Mouse (Mus musculus): Measurements from ENCODE around the gene Chic1. TPM values are rescaled to one million over a fixed set of nuclear protein-coding genes. Genes with fewer than 3 reads are reported as not detected.

Gene Chic1
- polyA plus RNA-seq, 1 experiment from 2014 or later: 7.4 TPM

- ATAC-seq (ENCODE audit: low FRiP score, low read depth): no peak
- H3K9me3 ChIP-seq: no peaks in the 10 kb centered on the region
- no peaks in the 10 kb centered on the region for H3K36me3 ChIP-seq
- H3K27ac ChIP-seq: no peak overlapping the region
- H3K4me3 ChIP-seq: no peak overlapping the region
- WGBS: 21% methylated on average over 3 of the region's 3 CpGs
- peaks cover 3% of the 10 kb centered on the region; the same call in 1 of the 2 replicates for H3K4me1 ChIP-seq
- no peaks in the 10 kb centered on the region; the same call in none of the 2 replicates for H3K27me3 ChIP-seq (replicated peaks)
- H3K4me2 ChIP-seq (replicated peaks): no peak overlapping the region
- no peak overlapping the region for H3K9ac ChIP-seq
Observed at GRCm38 (mm10) chrX:103368650-103369049, 12.4 kb downstream of the Chic1 start.

DNA sequence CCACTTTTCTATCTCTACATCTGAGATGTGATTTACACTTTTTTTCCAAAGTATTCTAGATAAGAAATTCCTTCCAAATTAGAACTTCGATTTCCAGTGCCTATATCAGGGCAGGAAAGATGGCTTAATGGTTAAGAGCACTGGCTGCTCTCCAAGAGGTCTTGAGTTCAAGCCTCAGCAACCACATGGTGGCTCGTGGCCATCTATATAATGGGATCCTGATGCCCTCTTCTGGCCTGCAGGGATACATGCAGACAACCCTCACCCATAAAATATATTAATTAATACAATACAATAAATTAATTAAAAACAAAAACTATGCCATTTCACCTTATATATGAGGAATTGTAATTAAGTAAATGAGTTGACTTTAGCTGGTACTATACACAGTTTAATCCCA is 14.9 kb downstream of the Chic1 start:
- Histone ChIP-seq H3K4me2 (replicated peaks) (no peak overlapping the region), H3K4me3 (no peak overlapping the region), H3K36me3 (no peaks in the 10 kb centered on the region), H3K27ac (no peak overlapping the region), H3K4me1 (peaks cover 3% of the 10 kb centered on the region; the same call in 1 of the 2 replicates), H3K27me3 (replicated peaks) (no peaks in the 10 kb centered on the region; the same call in none of the 2 replicates), H3K9me3 (no peaks in the 10 kb centered on the region), H3K9ac (no peak overlapping the region)
- ATAC-seq (ENCODE audit: low FRiP score, low read depth): no peak
- 80% methylated on average over 2 of the region's 2 CpGs for WGBS

GRCm38 (mm10) chrX:103371627-103372026 is 15.4 kb downstream of the Chic1 start:
- no peaks in the 10 kb centered on the region; the same call in none of the 2 replicates for H3K27me3 ChIP-seq (replicated peaks)
- no peak for ATAC-seq (ENCODE audit: low FRiP score, low read depth)
- 36% methylated on average over 2 of the region's 2 CpGs for WGBS

GRCm38 (mm10) chrX:103374250-103374649 is 18.0 kb downstream of the Chic1 start:
- Histone ChIP-seq H3K9me3 (no peaks in the 10 kb centered on the region), H3K27ac (no peak overlapping the region), H3K4me2 (replicated peaks) (no peak overlapping the region), H3K9ac (no peak overlapping the region), H3K36me3 (no peaks in the 10 kb centered on the region), H3K4me1 (no peaks in the 10 kb centered on the region), H3K27me3 (replicated peaks) (no peaks in the 10 kb centered on the region; the same call in 1 of the 2 replicates), H3K4me3 (no peak overlapping the region)
- ATAC-seq (ENCODE audit: low FRiP score, low read depth): no peak
- 58% methylated on average over 5 of the region's 5 CpGs for WGBS

More at GRCm38 (mm10) chrX:103371627-103372026, 15.4 kb downstream of the Chic1 start:
- peaks cover 3% of the 10 kb centered on the region; the same call in 1 of the 2 replicates for H3K4me1 ChIP-seq
- H3K9me3 ChIP-seq: no peaks in the 10 kb centered on the region
- no peak overlapping the region for H3K4me3 ChIP-seq
- H3K36me3 ChIP-seq: no peaks in the 10 kb centered on the region
- H3K4me2 ChIP-seq (replicated peaks): no peak overlapping the region
- no peak overlapping the region for H3K9ac ChIP-seq
- H3K27ac ChIP-seq: no peak overlapping the region

GRCm38 (mm10) chrX:103384528-103384927 is 28.3 kb downstream of the Chic1 start:
- no peaks in the 10 kb centered on the region for H3K36me3 ChIP-seq
- peaks cover 4% of the 10 kb centered on the region; the same call in 1 of the 2 replicates for H3K27me3 ChIP-seq (replicated peaks)

DNA sequence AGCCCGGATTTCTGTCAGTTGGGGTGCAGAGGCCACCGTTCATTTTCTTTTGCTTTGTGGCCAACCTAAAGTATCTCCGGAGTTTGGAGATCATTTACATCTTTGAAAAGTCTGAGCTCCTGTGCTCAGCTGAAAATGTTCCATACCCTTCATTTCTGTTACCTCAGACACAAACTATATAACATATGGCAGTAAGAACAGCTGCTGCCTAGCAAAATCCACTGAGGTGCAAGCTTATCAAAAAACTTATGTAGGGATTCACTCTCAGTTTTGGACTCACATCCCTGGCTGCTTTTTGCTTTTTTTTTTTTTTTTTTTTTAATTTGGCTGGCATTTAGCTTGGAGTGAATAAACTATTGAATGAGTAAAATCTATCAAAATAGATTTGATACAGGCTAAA is 31.9 kb downstream of the Chic1 start:
- H3K27ac ChIP-seq: no peak overlapping the region
- no peak overlapping the region for H3K4me3 ChIP-seq
- H3K4me2 ChIP-seq (replicated peaks): no peak overlapping the region
- peaks cover 4% of the 10 kb centered on the region; the same call in 1 of the 2 replicates for H3K27me3 ChIP-seq (replicated peaks)
- no peak for ATAC-seq (ENCODE audit: low FRiP score, low read depth)
- WGBS: 80% methylated on average over 3 of the region's 3 CpGs
- H3K9ac ChIP-seq: no peak overlapping the region
- H3K4me1 ChIP-seq: no peaks in the 10 kb centered on the region
- no peaks in the 10 kb centered on the region for H3K9me3 ChIP-seq
- H3K36me3 ChIP-seq: no peaks in the 10 kb centered on the region

More at GRCm38 (mm10) chrX:103384528-103384927, 28.3 kb downstream of the Chic1 start:
- no peak for ATAC-seq (ENCODE audit: low FRiP score, low read depth)
- Histone ChIP-seq H3K9me3 (no peaks in the 10 kb centered on the region), H3K27ac (no peak overlapping the region), H3K4me1 (no peaks in the 10 kb centered on the region), H3K4me2 (replicated peaks) (no peak overlapping the region), H3K9ac (no peak overlapping the region), H3K4me3 (no peak overlapping the region)
- 78% methylated on average over 3 of the region's 3 CpGs for WGBS

DNA sequence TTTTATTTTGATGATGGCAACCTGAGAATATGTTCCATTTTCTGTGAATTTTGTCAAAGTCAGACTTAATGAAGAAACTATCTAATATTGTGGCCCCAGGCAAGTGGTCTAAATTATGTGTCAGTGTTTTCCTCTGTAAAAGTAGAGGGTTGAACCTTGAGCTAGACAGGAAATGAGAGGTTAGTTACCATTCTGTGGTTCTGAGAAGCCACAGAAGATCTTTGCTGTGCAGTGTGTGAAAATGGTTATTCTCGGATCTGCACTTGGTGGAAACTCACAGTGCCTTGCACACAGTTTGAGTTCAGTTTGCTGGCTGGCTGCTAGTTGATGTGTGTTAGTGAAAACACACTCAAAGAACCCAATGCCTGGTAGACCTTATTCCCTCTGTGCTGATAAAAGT is 37.6 kb downstream of the Chic1 start:
- H3K36me3 ChIP-seq: no peaks in the 10 kb centered on the region
- H3K27me3 ChIP-seq (replicated peaks): no peaks in the 10 kb centered on the region; the same call in 1 of the 2 replicates
- no peaks in the 10 kb centered on the region for H3K4me1 ChIP-seq
- no peak overlapping the region for H3K4me2 ChIP-seq (replicated peaks)
- no peak for ATAC-seq (ENCODE audit: low FRiP score, low read depth)
- H3K9ac ChIP-seq: no peak overlapping the region
- WGBS: 92% methylated on average over 1 of the region's 1 CpGs
- no peak overlapping the region for H3K27ac ChIP-seq
- H3K9me3 ChIP-seq: no peaks in the 10 kb centered on the region
- no peak overlapping the region for H3K4me3 ChIP-seq

DNA sequence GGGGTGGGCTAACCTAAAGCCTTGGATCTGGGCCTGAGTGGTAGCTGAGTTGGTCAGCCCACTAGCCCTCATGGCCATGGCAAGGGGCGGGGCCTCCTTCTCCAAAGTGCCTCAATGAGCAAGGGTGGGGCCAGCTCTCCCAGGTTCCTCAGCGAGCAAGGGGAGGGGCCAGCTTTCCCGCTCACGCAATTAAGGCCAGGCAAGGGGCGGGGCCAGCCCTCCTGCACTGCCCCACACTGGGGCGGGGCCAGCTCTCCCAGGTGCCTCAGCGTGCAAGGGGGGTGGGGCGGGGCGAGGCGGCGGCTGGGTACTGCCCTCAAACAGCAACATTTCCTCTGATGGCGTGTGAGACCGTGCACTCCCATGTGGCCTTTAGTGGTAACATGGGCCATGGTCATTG is 48.7 kb downstream of the Chic1 start:
- Histone ChIP-seq H3K27me3 (replicated peaks) (peaks cover 8% of the 10 kb centered on the region; the same call in 1 of the 2 replicates), H3K9me3 (no peaks in the 10 kb centered on the region), H3K36me3 (no peaks in the 10 kb centered on the region), H3K27ac (no peak overlapping the region), H3K4me2 (replicated peaks) (peak overlapping the region; percentile 24; the same call in 1 of the 2 replicates), H3K4me1 (no peaks in the 10 kb centered on the region), H3K9ac (no peak overlapping the region), H3K4me3 (no peak overlapping the region)
- no peak for ATAC-seq (ENCODE audit: low FRiP score, low read depth)
- WGBS: 44% methylated on average over 13 of the region's 13 CpGs

DNA sequence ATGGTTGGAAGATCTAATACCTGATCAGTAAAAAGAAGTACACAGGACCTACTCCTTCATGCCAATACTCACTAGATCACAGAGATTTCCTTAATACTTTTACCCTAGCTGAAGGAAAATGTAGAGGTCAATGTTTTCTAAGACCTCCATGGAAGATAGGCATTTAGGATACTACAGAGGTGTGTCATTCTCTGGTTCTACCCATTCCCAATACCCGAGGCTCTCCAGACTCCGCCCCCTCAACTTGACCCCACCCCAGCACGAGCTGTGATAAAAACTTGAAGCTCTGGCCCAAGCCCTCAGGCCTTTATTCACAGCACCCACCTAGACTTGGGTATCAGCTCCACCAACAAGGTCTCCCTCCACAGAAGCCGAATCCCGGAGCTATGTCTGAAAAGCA is 57.9 kb downstream of the Chic1 start, which contains the start of gene Tsx:
Gene Tsx, plus strand, starts transcription at position 301 of the 400 bp plus-strand sequence.
- 79% methylated on average over 5 of the region's 5 CpGs for WGBS
- Histone ChIP-seq H3K27ac (no peak within 1 kb of the TSS), H3K4me1 (no peaks in the 10 kb centered on the region), H3K27me3 (replicated peaks) (peaks cover 10% of the 10 kb centered on the region; the same call in 1 of the 2 replicates), H3K9ac (no peak within 1 kb of the TSS), H3K9me3 (no peaks in the 10 kb centered on the region), H3K4me2 (replicated peaks) (no peak within 1 kb of the TSS), H3K4me3 (no peak within 1 kb of the TSS), H3K36me3 (no peaks in the 10 kb centered on the region)
- ATAC-seq (ENCODE audit: low FRiP score, low read depth): no peak

DNA sequence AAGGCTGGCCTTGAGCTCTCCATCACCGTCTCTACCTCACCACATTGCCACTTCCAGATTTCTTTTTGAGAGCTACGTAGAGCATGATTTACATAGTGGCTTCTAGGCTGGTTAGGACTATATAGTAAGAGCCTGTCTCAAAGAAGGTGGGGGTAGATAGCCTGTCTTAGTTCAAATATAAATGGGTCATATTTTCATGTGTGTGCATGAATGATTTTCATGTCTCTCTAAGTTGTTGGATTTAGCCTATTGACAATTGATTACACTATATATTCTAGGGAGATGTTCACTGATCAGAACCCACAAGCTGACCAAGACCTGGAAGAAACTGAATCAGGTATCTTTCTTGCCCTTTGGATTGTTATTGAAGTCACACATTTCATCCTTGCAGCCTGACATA is 65.4 kb downstream of the Chic1 start, which contains the start of gene Gm26992:
Gene Gm26992, plus strand, starts transcription at position 301 of the 400 bp plus-strand sequence.
- Histone ChIP-seq H3K4me3 (no peak within 1 kb of the TSS), H3K27me3 (replicated peaks) (peaks cover 4% of the 10 kb centered on the region; the same call in 1 of the 2 replicates), H3K36me3 (no peaks in the 10 kb centered on the region), H3K4me2 (replicated peaks) (no peak within 1 kb of the TSS), H3K9me3 (no peaks in the 10 kb centered on the region), H3K27ac (no peak within 1 kb of the TSS), H3K9ac (no peak within 1 kb of the TSS), H3K4me1 (no peaks in the 10 kb centered on the region)
- WGBS: 85% methylated on average over 2 of the region's 2 CpGs
- no peak for ATAC-seq (ENCODE audit: low FRiP score, low read depth)

GRCm38 (mm10) chrX:103427677-103428076 is 71.4 kb downstream of the Chic1 start:
- Histone ChIP-seq H3K4me2 (replicated peaks) (no peak overlapping the region), H3K4me3 (no peak overlapping the region), H3K36me3 (no peaks in the 10 kb centered on the region), H3K9ac (no peak overlapping the region), H3K27ac (no peak overlapping the region), H3K4me1 (no peaks in the 10 kb centered on the region), H3K9me3 (no peaks in the 10 kb centered on the region), H3K27me3 (replicated peaks) (peaks cover 7% of the 10 kb centered on the region; the same call in 1 of the 2 replicates)
- no peak for ATAC-seq (ENCODE audit: low FRiP score, low read depth)
- WGBS: 79% methylated on average over 7 of the region's 7 CpGs

DNA sequence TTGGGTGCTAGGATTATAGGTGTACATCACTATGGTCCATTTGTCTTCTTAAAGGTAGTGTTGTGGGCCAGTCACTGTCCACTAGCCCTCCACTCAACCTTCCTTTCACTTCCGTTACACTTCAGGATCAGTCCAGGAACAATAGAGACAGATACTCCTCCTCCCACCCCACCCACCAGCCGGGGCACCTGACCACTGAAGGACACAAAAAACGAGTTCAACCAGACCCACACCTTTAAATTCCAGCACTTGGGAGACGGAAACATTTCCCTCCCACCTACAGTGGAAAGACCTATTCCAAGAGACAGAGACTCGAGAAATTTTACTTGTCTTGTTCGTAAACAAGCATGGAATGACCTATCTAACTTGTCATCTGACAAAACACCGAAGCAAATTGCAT is 76.0 kb downstream of the Chic1 start:
- no peak overlapping the region for H3K27ac ChIP-seq
- no peaks in the 10 kb centered on the region for H3K36me3 ChIP-seq
- 76% methylated on average over 7 of the region's 7 CpGs for WGBS
- ATAC-seq (ENCODE audit: low FRiP score, low read depth): no peak
- H3K4me2 ChIP-seq (replicated peaks): no peak overlapping the region
- no peak overlapping the region for H3K4me3 ChIP-seq
- no peaks in the 10 kb centered on the region for H3K4me1 ChIP-seq
- peaks cover 7% of the 10 kb centered on the region; the same call in 1 of the 2 replicates for H3K27me3 ChIP-seq (replicated peaks)
- H3K9ac ChIP-seq: no peak overlapping the region
- no peaks in the 10 kb centered on the region for H3K9me3 ChIP-seq

DNA sequence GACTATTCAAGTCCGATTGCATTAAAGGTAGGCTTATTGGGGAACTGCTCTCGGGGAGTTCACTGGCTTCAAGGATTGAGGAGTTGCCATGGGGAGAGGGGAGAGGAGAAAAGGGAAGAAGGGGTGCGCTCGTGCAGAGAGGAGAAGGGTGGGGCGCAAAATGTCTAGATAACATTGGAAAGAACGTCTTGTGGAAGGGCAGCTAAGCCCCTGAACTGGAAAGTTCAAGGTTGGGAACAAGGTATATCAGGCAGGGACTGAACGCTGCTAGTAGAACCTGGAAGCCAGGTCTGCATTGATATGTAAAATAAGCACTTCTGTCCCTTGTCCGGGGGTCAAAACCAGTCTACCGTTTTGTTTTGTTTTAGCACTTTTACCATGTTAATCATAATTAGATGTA is 81.7 kb downstream of the Chic1 start:
- Histone ChIP-seq H3K27me3 (replicated peaks) (peaks cover 9% of the 10 kb centered on the region; the same call in 1 of the 2 replicates), H3K4me3 (no peak overlapping the region), H3K4me1 (no peaks in the 10 kb centered on the region), H3K9me3 (no peaks in the 10 kb centered on the region), H3K36me3 (no peaks in the 10 kb centered on the region), H3K9ac (no peak overlapping the region), H3K4me2 (replicated peaks) (no peak overlapping the region), H3K27ac (no peak overlapping the region)
- ATAC-seq (ENCODE audit: low FRiP score, low read depth): no peak
- WGBS: 25% methylated on average over 9 of the region's 9 CpGs

Measured in neural tube, embryonic 12.5 days (tissue).